Mouse (Mus musculus): ENCODE measurements around the gene Ubl5. TPM values are rescaled to one million over a fixed set of nuclear protein-coding genes. Genes with fewer than 3 reads are reported as not detected.

Ubl5 gene
- 413 TPM for polyA plus RNA-seq (2017; shearing (Covaris generic))

DNA sequence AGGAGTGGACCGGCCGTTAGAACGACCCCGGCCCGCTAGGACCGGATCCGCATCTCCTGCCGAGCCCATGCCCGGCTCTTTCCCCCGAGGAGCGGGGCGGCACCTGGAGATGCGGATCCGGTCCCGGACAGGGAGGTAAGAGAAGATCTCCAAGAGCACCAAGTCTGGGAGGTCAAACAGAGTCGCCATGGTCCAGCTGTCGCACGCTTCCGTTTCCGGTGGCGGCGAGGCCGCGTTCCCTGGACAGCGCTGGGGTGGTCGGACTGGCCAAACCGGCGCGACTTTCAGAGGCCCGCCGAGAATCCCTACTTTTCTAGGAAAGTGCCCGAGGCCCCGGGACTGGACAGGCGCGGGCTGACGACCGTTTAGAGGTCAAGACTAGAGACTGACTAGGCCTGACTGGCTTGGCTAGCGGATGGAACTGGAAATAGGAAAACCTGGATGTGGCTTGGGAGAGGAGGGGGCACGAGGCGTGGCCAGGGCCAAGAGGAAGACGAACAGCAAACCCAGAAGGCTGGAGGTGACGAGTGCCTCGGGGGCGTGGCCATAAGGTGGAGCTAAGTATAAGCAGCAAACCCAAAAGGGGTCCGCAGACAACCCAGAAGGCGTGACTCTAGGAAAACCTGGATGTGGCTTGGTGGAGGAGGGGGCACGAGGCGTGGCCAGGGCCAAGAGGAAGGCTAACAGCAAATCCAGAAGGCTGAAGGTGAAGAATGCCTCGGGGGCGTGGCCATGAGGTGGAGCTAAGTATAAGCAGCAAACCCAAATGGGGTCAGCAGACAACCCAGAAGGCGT is at the start of gene Ubl5:
Gene Ubl5 (plus strand): TSS at position 778 of the 795 bp plus-strand sequence.

DNA sequence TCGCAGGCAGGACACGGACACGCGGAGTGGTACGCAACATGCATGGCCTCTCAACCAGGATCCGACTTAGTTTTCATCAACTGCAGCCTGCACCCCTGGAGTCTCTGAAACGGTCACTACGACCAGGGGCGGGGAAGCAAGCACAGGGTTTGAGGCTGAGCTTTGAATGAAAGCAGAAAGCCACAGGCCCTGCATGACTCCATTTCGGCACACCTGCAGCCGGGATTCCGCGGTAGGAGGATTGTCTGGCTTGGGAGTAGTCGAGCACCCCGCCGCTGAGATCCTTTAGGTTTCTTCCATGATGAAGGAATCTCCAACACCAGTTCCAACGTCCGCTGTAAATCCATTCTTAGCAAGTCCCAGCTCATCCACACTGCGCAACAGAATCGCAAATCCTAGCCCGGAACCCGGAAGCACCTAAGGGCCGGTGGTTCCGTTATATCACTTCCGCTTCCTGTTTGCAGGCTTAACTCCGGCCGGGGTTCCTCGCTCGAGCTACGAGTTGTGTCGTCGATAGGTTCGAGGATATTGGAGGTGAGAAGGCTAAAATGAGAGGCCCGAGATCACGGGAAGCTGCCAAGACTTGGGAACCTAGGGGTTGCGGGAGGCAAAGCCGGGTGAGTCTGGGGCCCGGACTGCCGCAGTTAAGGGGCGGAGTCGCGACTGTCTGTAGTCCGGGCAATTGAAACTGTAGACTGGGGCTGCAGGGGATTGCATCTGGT is 1.8 kb downstream of the Ubl5 start, which contains the start of gene Fbxl12:
Gene Fbxl12 (minus strand): TSS at position 408 of the 722 bp plus-strand sequence.

GRCm38 (mm10) chr9:20651602-20652259 is 9.1 kb downstream of the Ubl5 start, which contains the start of gene Pin1:
TSS of gene Pin1 (plus strand) at chr9:20652095.

Other genes with a start within 250 kb of the Ubl5 start
- 19.1 TPM for gene Zfp26, start 182.7 kb upstream of the Ubl5 start, polyA plus RNA-seq (2017; shearing (Covaris generic))
- 8.1 TPM for gene Zfp426, start 150.1 kb upstream of the Ubl5 start, polyA plus RNA-seq (2017; shearing (Covaris generic))
- 32.4 TPM for gene Zfp266, start 121.5 kb upstream of the Ubl5 start, polyA plus RNA-seq (2017; shearing (Covaris generic))
- gene Zfp846, start 61.6 kb upstream of the Ubl5 start, polyA plus RNA-seq (2017; shearing (Covaris generic)), result 8.3 TPM
- 76.7 TPM for gene Fbxl12, start 1.9 kb downstream of the Ubl5 start, polyA plus RNA-seq (2017; shearing (Covaris generic))
- 18.1 TPM for gene Pin1, start 9.2 kb downstream of the Ubl5 start, polyA plus RNA-seq (2017; shearing (Covaris generic))
- not detected for gene Olfm2, start 103.5 kb downstream of the Ubl5 start, polyA plus RNA-seq (2017; shearing (Covaris generic))
- gene Col5a3, start 172.2 kb downstream of the Ubl5 start, polyA plus RNA-seq (2017; shearing (Covaris generic)), result not detected
- gene Rdh8, start 175.6 kb downstream of the Ubl5 start, polyA plus RNA-seq (2017; shearing (Covaris generic)), result not detected
- gene A230050P20Rik, start 225.8 kb downstream of the Ubl5 start, polyA plus RNA-seq (2017; shearing (Covaris generic)), result 40.4 TPM
- gene Angptl6, start 236.8 kb downstream of the Ubl5 start, polyA plus RNA-seq (2017; shearing (Covaris generic)), result 2.1 TPM
- gene Ppan, start 245.3 kb downstream of the Ubl5 start, polyA plus RNA-seq (2017; shearing (Covaris generic)), result 122 TPM